Mouse (Mus musculus) adrenal gland, adult 2 months (tissue): ENCODE data around the gene Tmem201. TPM values are rescaled to one million over a fixed set of nuclear protein-coding genes. Genes with fewer than 3 reads are reported as not detected.

Source experiments
- DNase-seq: peaks from one replicate; pipeline ENCODE4 v3.0.0; 2021
- polyA plus RNA-seq: library from polyadenylated mRNA; depleted of rRNA; stranded (reverse); fragments of >200 nt; gene quantifications from 2 replicates; pipeline ENCODE4 v1.2.3, GENCODE M21; 2012
- total RNA-seq, 2 experiments: library from RNA; stranded (reverse); gene quantifications; 2 replicates each; pipeline ENCODE4 v1.2.3; 2021

Tmem201 gene
- total and polyA plus RNA-seq, 3 experiments = 30.0 to 95.4 (median 31.0) TPM

GRCm38 (mm10) chr4:149721163-149721562 lies 16.7 kb downstream of the Tmem201 start:
- no peak for DNase-seq

GRCm38 (mm10) chr4:149719686-149720085 lies 18.2 kb downstream of the Tmem201 start:
- no peak for DNase-seq

- DNase-seq = no peak
Measured at GRCm38 (mm10) chr4:149714542-149714941, 23.3 kb downstream of the Tmem201 start.

- peak; percentile 38 for DNase-seq
Measured at GRCm38 (mm10) chr4:149711955-149712354, 25.9 kb downstream of the Tmem201 start.

GRCm38 (mm10) chr4:149711485-149711884 lies 26.4 kb downstream of the Tmem201 start:
- DNase-seq = no peak

GRCm38 (mm10) chr4:149710510-149710909 lies 27.3 kb downstream of the Tmem201 start:
- DNase-seq = peak; percentile 65

GRCm38 (mm10) chr4:149705941-149706340 lies 31.9 kb downstream of the Tmem201 start:
- no peak for DNase-seq

GRCm38 (mm10) chr4:149705298-149705697 lies 32.5 kb downstream of the Tmem201 start:
- DNase-seq = no peak

GRCm38 (mm10) chr4:149702210-149702979 lies 35.4 kb downstream of the Tmem201 start, which contains the start of gene Pik3cd:
Gene Pik3cd (minus strand): TSS chr4:149702571.
- DNase-seq = peak; percentile 27

GRCm38 (mm10) chr4:149701426-149702209 lies 36.2 kb downstream of the Tmem201 start:
- no peak for DNase-seq

GRCm38 (mm10) chr4:149699953-149700352 lies 37.9 kb downstream of the Tmem201 start:
- DNase-seq = no peak

GRCm38 (mm10) chr4:149698197-149698821 lies 39.5 kb downstream of the Tmem201 start:
- peak; percentile 70 for DNase-seq

- no peak for DNase-seq
Measured at GRCm38 (mm10) chr4:149697506-149698196, 40.2 kb downstream of the Tmem201 start.

- no peak for DNase-seq
Measured at GRCm38 (mm10) chr4:149696189-149696971, 41.5 kb downstream of the Tmem201 start.

- DNase-seq = no peak
Measured at GRCm38 (mm10) chr4:149691368-149691767, 46.5 kb downstream of the Tmem201 start.

- DNase-seq = no peak
Measured at GRCm38 (mm10) chr4:149690828-149691280, 47.0 kb downstream of the Tmem201 start.

- DNase-seq = no peak
Measured at GRCm38 (mm10) chr4:149689822-149690700, 47.8 kb downstream of the Tmem201 start.

GRCm38 (mm10) chr4:149688861-149689260 lies 49.0 kb downstream of the Tmem201 start:
- DNase-seq = no peak

- no peak for DNase-seq
Measured at GRCm38 (mm10) chr4:149684841-149685623, 52.8 kb downstream of the Tmem201 start.
